Mouse (Mus musculus) A20 (cell line): ENCODE measurements around the gene Mtx3.
"Not testable (repeated sequence)": the region's sequence is repeated elsewhere in the genome, so short reads cannot be mapped to it uniquely, and the experiment has no call there.

Experiments used
- DNase-seq: peaks from one replicate; pipeline ENCODE4 v3.0.0-alpha.2; 2011; ENCODE audit warnings: low read depth, low spot score

Gene Mtx3

GRCm38 (mm10) chr13:92844586-92845221 lies at the start of gene Mtx3:
Mtx3 (plus strand) TSS chr13:92844760.
- DNase-seq, result peak; percentile 93

GRCm38 (mm10) chr13:92798830-92799229 lies 45.7 kb upstream of the Mtx3 start:
- DNase-seq, result no peak

- DNase-seq, result no peak
Measured at GRCm38 (mm10) chr13:92799306-92799925, 45.1 kb upstream of the Mtx3 start.

GRCm38 (mm10) chr13:92806785-92807184 lies 37.8 kb upstream of the Mtx3 start:
- DNase-seq, result peak; percentile 57

- DNase-seq, result no peak
Measured at GRCm38 (mm10) chr13:92807849-92808248, 36.7 kb upstream of the Mtx3 start.

- not testable (repeated sequence) for DNase-seq
Measured at GRCm38 (mm10) chr13:92810592-92810991, 34.0 kb upstream of the Mtx3 start.

- DNase-seq, result no peak
Measured at GRCm38 (mm10) chr13:92816329-92816728, 28.2 kb upstream of the Mtx3 start.

- DNase-seq, result no peak
Measured at GRCm38 (mm10) chr13:92817357-92817756, 27.2 kb upstream of the Mtx3 start.

GRCm38 (mm10) chr13:92828820-92829219 lies 15.7 kb upstream of the Mtx3 start:
- DNase-seq, result peak; percentile 69

GRCm38 (mm10) chr13:92833162-92833561 lies 11.4 kb upstream of the Mtx3 start:
- DNase-seq, result no peak

GRCm38 (mm10) chr13:92846438-92846837 lies 1.9 kb downstream of the Mtx3 start:
- no peak for DNase-seq

GRCm38 (mm10) chr13:92847336-92847735 lies 2.8 kb downstream of the Mtx3 start:
- DNase-seq, result no peak

GRCm38 (mm10) chr13:92848002-92848401 lies 3.4 kb downstream of the Mtx3 start:
- no peak for DNase-seq

GRCm38 (mm10) chr13:92855901-92856300 lies 11.3 kb downstream of the Mtx3 start:
- peak; percentile 45 for DNase-seq

- no peak for DNase-seq
Measured at GRCm38 (mm10) chr13:92858808-92859207, 14.2 kb downstream of the Mtx3 start.

GRCm38 (mm10) chr13:92859959-92860358 lies 15.4 kb downstream of the Mtx3 start:
- no peak for DNase-seq

- DNase-seq, result no peak
Measured at GRCm38 (mm10) chr13:92865358-92865757, 20.8 kb downstream of the Mtx3 start.

- DNase-seq, result no peak
Measured at GRCm38 (mm10) chr13:92866680-92867079, 22.1 kb downstream of the Mtx3 start.

GRCm38 (mm10) chr13:92879514-92879913 lies 35.0 kb downstream of the Mtx3 start:
- no peak for DNase-seq

- DNase-seq, result no peak
Measured at GRCm38 (mm10) chr13:92879933-92880332, 35.4 kb downstream of the Mtx3 start.

- DNase-seq, result no peak
Measured at GRCm38 (mm10) chr13:92880589-92880988, 36.0 kb downstream of the Mtx3 start.

GRCm38 (mm10) chr13:92882271-92882985 lies 37.9 kb downstream of the Mtx3 start:
- DNase-seq, result no peak
